Mouse (Mus musculus) CD4-positive naive resting alpha-beta T cell, adult 57 days (primary cell): Measurements from ENCODE around the gene Dgka. TPM values are rescaled to one million over a fixed set of nuclear protein-coding genes. Genes with fewer than 3 reads are reported as not detected.

ENCODE experiments used
- total RNA-seq: library from RNA; stranded (reverse); gene quantifications from one replicate; pipeline ENCODE4 v1.2.4, GENCODE M21; 2023

The Dgka gene
- 936 TPM for total RNA-seq

GRCm38 (mm10) chr10:128744680-128745601 lies at the start of gene Dgka:
Gene Dgka (minus strand): TSS chr10:128744855.

GRCm38 (mm10) chr10:128790398-128791124 lies 45.9 kb upstream of the Dgka start, which contains the start of gene Mmp19:
Gene Mmp19 (plus strand): TSS chr10:128790910.

GRCm38 (mm10) chr10:128747646-128748251 lies 3.1 kb upstream of the Dgka start, which contains the start of gene Pym1:
Gene Pym1 (plus strand): TSS chr10:128747889.

GRCm38 (mm10) chr10:128704491-128705316 lies 40.0 kb downstream of the Dgka start, which contains the start of gene Cdk2:
Gene Cdk2 (minus strand): TSS chr10:128705031.

GRCm38 (mm10) chr10:128703895-128704294 lies 40.8 kb downstream of the Dgka start, which contains the start of gene Pmel:
Gene Pmel (plus strand): TSS chr10:128704195.

GRCm38 (mm10) chr10:128695992-128696807 lies 48.5 kb downstream of the Dgka start, which contains the start of gene Rab5b:
Gene Rab5b (minus strand): TSS chr10:128696264.

GRCm38 (mm10) chr10:128673763-128674468 lies 70.7 kb downstream of the Dgka start, which contains the start of gene Suox:
Gene Suox (minus strand): TSS chr10:128674073.

Other genes with a start within 250 kb of the Dgka start
- gene Myl6b, start 246.2 kb downstream of the Dgka start, total RNA-seq: not detected
- gene Esyt1, start 219.0 kb downstream of the Dgka start, total RNA-seq: 269 TPM
- gene Zc3h10, start 197.1 kb downstream of the Dgka start, total RNA-seq: 34.6 TPM
- 4,129 TPM for gene Rpl41, start 195.6 kb downstream of the Dgka start, total RNA-seq
- 68.6 TPM for gene Pa2g4, start 178.9 kb downstream of the Dgka start, total RNA-seq
- gene Erbb3, start 155.2 kb downstream of the Dgka start, total RNA-seq: 1.3 TPM
- gene Rps26, start 118.1 kb downstream of the Dgka start, total RNA-seq: 1,438 TPM
- 7.3 TPM for gene Ikzf4, start 98.9 kb downstream of the Dgka start, total RNA-seq
- gene Suox, start 70.8 kb downstream of the Dgka start, total RNA-seq: 12.7 TPM
- gene Rab5b, start 48.6 kb downstream of the Dgka start, total RNA-seq: 33.4 TPM
- gene Pmel, start 40.7 kb downstream of the Dgka start, total RNA-seq: 0.53 TPM
- gene Cdk2, start 39.8 kb downstream of the Dgka start, total RNA-seq: 33.1 TPM
- gene Pym1, start 3.0 kb upstream of the Dgka start, total RNA-seq: 69.8 TPM
- 0.83 TPM for gene Mmp19, start 46.1 kb upstream of the Dgka start, total RNA-seq
- gene Dnajc14, start 59.2 kb upstream of the Dgka start, total RNA-seq: 64.0 TPM
- 7.8 TPM for gene Tmem198b, start 59.5 kb upstream of the Dgka start, total RNA-seq
- 42.1 TPM for gene Sarnp, start 72.5 kb upstream of the Dgka start, total RNA-seq
- 16.0 TPM for gene Ormdl2, start 76.8 kb upstream of the Dgka start, total RNA-seq
- 11.5 TPM for gene Gdf11, start 146.9 kb upstream of the Dgka start, total RNA-seq
- gene Cd63, start 156.1 kb upstream of the Dgka start, total RNA-seq: 2.3 TPM
- gene Rdh5, start 178.0 kb upstream of the Dgka start, total RNA-seq: 12.7 TPM
- gene Bloc1s1, start 179.2 kb upstream of the Dgka start, total RNA-seq: 54.9 TPM
- 8.2 TPM for gene Itga7, start 189.0 kb upstream of the Dgka start, total RNA-seq
- not detected for gene Mettl7b, start 216.1 kb upstream of the Dgka start, total RNA-seq
- gene Olfr9, start 244.6 kb upstream of the Dgka start, total RNA-seq: 2.8 TPM